Mouse (Mus musculus) bone marrow macrophage, adult 2 months (primary cell): ENCODE data around the gene Gnb1l.

Experiments
- CTCF ChIP-seq: IDR thresholded peaks from 2 replicates; pipeline ENCODE4 v1.5.1; 2012; ENCODE audit warnings: low read depth, mild to moderate bottlenecking, low read length, moderate library complexity
- POLR2A ChIP-seq: IDR thresholded peaks from 2 replicates; pipeline ENCODE4 v1.6.1; 2012; ENCODE audit warnings: mild to moderate bottlenecking, low read depth, low read length, borderline replicate concordance

DNA sequence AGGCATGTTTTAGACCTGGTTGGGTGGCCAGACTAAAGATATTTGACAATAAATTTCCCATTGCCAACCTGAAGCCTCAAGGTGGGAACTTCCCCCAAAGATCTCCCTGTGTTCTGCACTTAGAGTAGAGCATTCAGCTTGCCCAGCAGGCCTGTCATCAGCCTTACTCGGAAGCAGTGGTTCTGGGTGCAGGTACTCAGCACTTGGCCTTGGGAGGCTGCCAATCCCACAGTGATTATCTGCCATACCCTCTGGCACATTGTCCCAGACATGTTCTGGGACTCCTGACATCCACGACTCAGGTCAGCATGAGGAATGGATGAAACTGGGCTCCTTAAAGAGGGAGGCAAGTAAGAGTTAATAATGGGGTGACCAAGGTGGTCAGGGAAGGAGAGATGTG, 66.0 kb downstream of the Gnb1l start:
- TF ChIP-seq CTCF (no peak), POLR2A (no peak)
